Mouse (Mus musculus) liver, adult 2 months (tissue): ENCODE results near the gene Plch2.

ENCODE experiments used
- CTCF ChIP-seq: fragments of 200-500 bp; IDR thresholded peaks from 2 replicates; pipeline ENCODE4 v1.5.1; 2011; ENCODE audit warnings: low read depth, low read length, control low read depth
- POLR2A ChIP-seq: fragments of 200-500 bp; IDR thresholded peaks from 2 replicates; pipeline ENCODE4 v1.6.1; 2011; ENCODE audit warnings: low read length, control low read depth; ENCODE audit not compliant: insufficient read depth; ENCODE audit errors: extremely low read depth

DNA sequence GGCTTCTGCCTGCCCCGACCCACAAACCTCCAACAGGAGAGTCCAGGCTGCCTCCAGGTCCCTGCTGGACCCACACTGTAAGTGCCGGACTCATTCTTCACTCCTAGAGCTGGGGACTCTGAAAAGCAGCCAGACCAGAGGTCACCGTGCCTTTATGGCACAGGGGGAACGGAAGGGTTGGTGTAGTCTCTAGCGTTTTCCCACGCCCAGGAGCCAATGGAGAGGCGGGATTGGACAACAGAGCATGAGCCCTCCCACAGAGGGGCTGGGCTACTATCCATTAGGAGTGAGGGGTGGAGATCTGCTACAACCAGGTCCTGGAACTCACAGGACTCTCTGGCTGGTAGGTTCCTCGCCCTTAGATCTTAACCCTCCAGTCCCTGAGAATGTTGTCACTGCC, 110.3 kb downstream of the Plch2 start:
- TF ChIP-seq CTCF (no peak), POLR2A (no peak)
